Mouse (Mus musculus): ENCODE measurements around the gene Ciao2a. TPM values are rescaled to one million over a fixed set of nuclear protein-coding genes. Genes with fewer than 3 reads are reported as not detected.

Gene Ciao2a
- total RNA-seq, 2 experiments from 2014 or later = 31.2 to 32.1 TPM

DNA sequence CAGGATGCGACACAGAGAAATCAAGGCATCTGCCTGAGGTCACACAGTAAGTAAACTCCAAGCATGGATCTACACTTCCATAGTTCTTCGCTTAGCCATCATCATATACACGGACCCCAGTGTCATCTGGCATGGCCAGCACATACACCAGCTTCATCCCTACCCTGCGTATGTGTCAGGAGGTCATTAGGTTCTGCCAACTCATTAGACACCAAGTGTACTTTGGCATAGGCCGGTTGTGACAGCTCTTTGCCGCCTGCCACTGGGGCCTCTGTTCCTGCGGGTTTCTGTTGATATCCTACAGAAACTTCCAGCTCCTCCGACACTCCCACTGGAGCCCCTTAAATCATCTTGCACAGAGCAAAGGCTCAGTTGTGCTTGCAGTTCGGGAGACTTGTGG, 27.6 kb downstream of the Ciao2a start:
- intact Hi-C loops (cut with DNase I) = no loop called here
- no peak for DNase-seq (ENCODE audit: low spot score in 2 of 2)

DNA sequence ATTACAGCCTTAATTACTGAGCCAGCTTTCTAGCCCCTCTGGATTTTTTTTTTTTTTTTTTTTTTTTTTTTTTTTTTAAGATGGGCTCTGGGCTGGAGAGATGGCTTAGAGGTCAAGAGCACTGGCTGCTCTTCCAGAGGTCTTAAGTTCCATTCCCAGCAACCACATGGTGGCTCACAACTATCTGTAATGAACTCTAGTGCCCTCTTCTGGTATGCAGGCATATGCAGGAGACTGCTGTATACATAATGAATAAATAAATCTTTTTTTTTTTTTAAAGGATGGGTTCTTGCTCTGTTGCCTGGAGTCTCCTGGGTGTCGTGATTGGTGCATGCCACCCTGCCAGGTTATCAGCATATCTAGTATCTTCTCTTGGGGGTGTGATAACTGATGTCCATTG, 29.1 kb downstream of the Ciao2a start:
- intact Hi-C loops (cut with DNase I) = loop anchor here (5.0 kb wide), 1 partner anchor 82 kb away; no protein-coding TSS in a partner anchor
- DNase-seq (ENCODE audit: low spot score in 2 of 2) = no peak

DNA sequence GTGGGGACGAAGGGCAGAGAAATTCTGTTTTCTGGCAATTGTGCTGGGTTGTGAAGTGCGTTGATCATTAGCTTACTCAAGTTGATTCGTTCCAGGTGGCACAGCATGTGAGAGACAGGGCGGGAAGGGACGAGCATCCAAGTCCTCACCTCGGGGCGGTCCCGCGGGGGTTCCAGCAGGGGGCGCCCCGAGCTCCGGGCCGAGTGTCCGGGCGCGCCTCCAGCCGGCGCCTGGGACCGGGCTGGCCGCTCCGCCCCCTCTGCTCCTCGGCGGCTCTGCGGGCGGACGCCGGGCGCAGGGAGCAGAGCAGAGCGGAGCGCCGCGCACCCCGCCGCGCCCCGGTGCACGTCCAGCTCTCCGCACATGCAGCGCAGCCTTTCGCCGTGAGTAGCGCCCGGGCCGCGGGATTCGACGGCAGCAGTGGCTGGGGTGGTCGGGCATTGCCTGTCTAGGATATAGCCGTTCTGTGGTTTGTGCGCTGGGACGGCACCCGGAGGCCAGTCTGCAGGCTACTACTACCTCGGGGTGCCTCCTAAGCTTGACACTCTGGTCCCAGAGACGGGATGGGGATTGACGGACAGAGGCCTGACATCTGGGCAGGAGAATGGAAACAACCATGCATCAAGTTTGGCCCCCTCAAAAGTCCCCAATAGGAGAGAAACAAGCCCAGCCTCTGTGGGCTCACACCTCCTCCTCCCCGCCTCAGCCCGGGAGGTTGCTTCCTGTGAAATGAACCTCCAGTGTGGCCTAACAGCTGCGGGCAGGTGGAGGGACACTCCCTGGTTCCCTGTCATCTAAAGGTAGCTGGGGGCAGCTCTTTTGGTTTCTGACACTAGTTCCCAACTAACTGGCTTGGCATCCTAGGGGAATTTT, 31.8 kb downstream of the Ciao2a start, which contains the start of gene Dapk2:
Gene Dapk2, plus strand, starts transcription at position 266 of the 873 bp plus-strand sequence.
- intact Hi-C loops (cut with DNase I) = loop anchor here (5.0 kb wide), 1 partner anchor 79 kb away; no protein-coding TSS in a partner anchor
- peak; percentile 33 to 49 for DNase-seq (ENCODE audit: low spot score in 2 of 2)

DNA sequence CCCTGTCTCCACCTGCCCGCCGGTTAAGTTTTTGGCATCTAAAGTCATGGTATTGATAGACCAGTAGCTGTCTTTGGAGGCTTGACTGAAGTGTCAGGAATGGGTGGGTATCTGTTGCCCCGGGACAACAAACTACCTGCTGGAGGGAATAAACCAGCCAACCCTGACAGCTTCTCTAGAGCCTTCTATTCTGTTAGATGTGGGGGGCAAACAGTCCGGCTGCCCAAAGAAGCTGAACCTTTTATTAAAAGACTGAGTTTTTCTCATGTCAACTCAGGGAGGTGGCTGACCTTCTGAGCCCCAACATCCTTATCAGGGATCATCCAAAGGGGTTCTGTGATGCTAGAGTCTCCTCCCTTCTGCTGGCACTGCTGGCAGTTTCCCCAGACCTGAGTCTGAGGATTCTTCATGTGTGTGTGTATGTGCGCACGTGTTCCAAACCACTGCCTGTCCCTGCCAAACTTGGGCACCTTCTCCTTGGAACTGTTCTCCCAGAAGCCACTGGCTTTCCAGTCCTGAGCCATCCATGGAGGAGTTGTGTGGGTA, 32.5 kb downstream of the Ciao2a start:
- intact Hi-C loops (cut with DNase I) = loop anchor here (5.0 kb wide), 1 partner anchor 78 kb away; no protein-coding TSS in a partner anchor
- no peak for DNase-seq (ENCODE audit: low spot score in 2 of 2)

DNA sequence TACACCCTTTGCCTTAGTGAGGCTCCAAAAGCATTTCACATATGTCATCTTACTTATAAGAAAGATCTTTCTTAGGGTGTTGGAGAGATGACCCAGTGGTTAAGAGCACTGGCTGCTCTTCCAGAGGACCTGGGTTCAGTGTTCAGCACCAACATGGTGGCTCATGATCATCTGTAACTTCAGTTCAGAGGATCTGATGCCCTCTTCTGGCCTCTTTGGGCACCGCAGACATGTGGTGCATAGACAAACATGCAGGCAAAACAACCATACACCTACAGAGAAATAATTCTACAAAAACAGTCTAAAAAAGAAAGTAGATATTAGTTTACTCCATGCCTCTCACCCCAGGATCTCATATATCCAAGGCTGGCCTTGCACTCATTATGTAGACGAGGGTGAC, 33.7 kb downstream of the Ciao2a start:
- DNase-seq (ENCODE audit: low spot score in 2 of 2) = no peak
- intact Hi-C loops (cut with DNase I) = loop anchor here (5.0 kb wide), 1 partner anchor 47 kb away; no protein-coding TSS in a partner anchor

DNA sequence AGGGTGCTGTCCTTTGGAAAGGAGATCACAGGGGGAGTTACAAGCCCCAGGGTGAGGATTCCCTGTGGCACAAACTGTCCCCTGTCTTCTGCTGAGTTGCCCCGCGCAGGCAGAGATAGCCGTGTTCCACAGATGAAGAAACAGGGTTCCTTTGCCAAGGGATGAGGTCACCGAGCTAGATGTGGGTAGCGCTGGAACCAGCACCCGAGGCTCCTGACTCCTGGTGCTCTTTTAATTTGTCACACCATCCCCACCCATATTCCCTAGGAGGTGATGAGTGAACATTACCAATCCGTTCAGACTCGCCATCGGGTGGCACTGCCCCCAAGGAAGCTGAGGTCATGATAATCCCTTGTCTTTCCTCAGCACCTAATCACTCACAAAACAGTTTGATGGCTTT, 36.6 kb downstream of the Ciao2a start:
- DNase-seq (ENCODE audit: low spot score in 2 of 2) = no peak
- intact Hi-C loops (cut with DNase I) = loop anchor here (5.0 kb wide), 1 partner anchor 44 kb away; no protein-coding TSS in a partner anchor

DNA sequence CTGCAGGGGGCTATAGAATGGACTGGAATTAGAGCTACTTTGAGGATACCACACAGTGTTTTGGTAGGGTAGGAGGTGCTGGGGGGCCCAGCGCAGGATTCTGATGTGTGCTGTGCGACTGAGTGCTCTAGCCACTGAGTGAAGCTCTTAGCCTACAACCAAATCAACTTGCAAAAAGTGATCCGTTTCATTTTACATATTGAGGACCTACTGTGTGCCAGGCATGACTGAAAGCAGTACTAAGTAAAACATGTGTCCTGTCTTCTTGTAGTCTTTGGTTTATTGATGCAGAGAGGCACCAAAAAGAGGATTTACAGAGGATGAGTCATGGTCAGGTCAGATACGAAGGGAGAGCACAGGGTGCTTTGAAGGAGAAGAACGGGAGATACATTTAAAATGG, 40.8 kb downstream of the Ciao2a start:
- no peak for DNase-seq (ENCODE audit: low spot score in 2 of 2)
- intact Hi-C loops (cut with DNase I) = loop anchor here (5.0 kb wide), 1 partner anchor 80 kb away; no protein-coding TSS in a partner anchor

DNA sequence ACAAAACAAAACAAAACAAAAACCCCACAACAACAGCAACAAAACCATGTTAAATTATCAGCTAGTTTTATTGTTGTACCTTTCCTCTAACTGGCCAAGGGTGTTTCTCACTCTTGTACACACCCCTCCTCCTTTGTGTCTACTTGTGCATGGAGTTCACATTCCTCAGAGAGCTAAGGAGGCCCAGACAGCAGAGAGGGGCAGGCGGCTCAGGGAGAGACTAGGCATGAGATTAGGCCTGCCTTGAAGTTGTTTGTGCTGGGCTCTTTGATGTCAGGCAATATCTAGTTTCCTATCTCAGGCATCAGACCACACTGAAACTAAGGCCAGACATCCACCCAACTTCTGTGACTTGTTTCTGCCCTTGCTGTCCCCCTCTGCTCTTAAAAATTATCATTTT, 41.8 kb downstream of the Ciao2a start:
- no peak for DNase-seq (ENCODE audit: low spot score in 2 of 2)
- intact Hi-C loops (cut with DNase I) = loop anchor here (5.0 kb wide), 1 partner anchor 79 kb away; no protein-coding TSS in a partner anchor

DNA sequence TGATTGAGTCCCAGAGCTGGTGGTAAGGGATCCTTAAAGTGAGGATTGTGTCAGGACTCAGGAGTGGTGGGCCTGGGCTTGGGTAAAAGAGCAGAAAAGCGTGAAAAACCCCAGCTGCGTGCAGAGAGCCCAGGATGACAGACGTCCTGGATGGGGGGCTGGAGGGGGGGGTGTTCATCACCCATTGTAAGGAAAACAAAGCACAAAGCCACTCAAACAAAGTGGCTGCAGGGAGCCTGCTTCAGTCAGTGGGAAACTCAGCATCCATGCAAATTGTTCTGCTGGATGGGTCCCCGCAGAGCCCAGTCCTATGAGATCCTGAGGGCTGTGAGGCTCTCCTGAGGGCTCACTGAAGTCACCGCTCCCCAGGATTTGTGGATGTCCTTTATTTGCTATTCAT, 44.1 kb downstream of the Ciao2a start:
- intact Hi-C loops (cut with DNase I) = no loop called here
- no peak for DNase-seq (ENCODE audit: low spot score in 2 of 2)

DNA sequence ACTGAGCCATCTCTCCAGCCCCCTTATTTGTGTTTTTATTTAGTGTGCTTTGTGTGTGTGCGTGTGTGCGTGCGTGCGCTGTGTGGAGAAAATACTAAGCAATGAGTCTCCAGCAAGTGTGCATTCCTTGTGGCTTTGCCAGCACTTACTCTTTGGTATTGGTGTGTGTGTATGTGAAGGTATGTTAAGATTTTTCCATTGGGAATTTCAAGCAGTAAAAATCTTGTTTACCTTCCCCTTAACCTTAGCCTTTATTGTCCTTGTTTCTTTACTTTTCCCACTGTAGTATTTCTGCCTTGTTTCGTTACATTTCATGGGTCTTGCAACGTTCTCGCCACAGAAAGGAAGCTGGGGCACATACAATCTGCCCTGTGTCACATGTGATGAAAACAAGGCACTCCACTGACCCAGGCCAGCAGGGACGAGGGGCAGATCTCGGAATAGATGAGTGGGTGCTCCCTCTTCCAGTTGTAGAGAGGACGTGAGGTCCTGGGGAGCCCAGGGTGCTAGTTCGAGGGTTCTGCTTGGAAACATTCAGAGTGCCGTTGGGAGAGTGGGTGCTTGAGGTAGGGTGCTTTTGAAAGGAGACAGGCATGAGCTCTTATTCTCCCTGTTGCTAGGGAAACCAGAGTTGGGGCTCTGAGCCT, 45.0 kb downstream of the Ciao2a start:
- DNase-seq (ENCODE audit: low spot score in 2 of 2) = no peak
- intact Hi-C loops (cut with DNase I) = no loop called here

DNA sequence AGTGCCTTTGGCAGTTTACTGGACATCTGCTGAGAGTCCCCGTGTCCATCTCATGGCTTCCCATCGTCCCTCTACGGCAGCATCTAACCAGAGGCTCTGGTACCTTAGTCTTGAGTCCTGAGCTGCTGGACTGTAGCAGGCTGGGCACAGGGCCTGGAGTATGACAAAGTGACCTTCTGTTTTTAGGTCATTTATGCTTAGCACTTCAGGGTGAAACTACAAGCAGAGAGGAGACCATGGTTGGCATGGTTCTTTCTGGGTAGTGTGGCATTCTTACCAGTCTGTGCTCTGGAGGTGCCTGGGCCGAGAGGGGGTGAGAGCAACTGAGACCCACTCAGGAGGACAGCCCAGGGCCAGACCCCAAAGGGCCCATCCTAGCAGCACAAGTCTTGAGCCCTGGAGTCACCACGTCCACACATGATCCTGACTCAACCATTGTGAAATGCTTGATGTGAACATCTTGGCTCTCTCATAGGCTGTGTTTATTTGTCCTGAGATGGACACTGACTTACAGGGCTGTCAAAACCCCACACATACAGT, 47.0 kb downstream of the Ciao2a start:
- no peak for DNase-seq (ENCODE audit: low spot score in 2 of 2)
- intact Hi-C loops (cut with DNase I) = no loop called here

DNA sequence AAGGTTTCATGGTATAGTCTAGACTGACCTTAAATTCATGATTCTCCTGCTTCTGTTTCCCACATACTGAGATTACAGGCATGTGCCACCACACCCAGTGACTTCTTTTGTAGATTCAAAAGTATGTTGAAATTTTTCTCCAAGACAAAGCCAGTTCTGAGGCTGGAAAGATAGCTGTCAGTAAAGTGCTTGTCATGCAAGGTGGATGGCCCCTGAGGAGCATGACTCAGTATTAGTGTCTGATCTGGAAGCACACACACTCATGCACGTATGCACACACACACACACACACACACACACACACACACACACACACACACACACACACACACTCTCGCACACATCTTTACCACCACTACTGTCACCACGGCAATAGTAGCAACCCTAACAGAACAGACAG, 48.6 kb downstream of the Ciao2a start:
- intact Hi-C loops (cut with DNase I) = no loop called here
- no peak for DNase-seq (ENCODE audit: low spot score in 2 of 2)

DNA sequence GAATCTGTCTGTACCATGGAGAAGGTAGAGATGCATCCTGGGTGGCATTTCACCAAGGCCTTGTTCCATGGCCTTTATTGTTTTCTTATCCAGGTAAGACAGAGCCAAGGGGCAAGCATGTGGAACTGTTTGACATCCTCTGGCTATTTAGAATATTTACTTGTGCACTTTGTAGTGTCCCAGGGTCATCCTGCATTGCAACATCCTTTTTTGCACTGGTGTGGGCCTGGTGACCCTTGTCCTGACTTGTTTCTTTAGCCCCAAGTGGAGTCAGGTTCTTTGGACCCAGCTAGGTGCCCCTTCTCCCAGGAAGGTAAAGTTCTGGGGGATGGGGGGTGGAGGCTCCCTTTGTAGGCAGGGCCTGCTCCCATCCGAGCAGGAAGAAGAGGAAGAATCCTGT, 51.6 kb downstream of the Ciao2a start:
- DNase-seq (ENCODE audit: low spot score in 2 of 2) = no peak
- intact Hi-C loops (cut with DNase I) = no loop called here

DNA sequence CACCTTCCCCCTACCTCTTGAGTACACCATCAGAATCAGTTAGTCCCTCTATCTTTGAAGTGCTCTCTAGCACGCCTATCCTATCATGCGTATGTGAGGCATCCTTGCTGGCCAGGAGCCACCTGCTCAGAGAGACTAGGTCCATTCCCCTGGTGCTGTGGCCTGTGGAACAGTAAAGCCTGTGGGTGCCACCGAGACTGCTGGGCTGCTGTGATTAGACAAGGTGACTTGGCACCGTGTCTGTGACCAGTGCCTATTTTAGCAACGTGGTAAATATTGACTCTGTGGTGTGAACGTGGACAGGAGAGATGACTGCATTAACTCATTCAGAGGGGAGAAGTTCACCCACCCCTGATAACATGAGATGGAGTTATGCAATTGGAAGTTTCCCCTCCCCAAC, 53.4 kb downstream of the Ciao2a start:
- DNase-seq (ENCODE audit: low spot score in 2 of 2) = no peak
- intact Hi-C loops (cut with DNase I) = no loop called here

DNA sequence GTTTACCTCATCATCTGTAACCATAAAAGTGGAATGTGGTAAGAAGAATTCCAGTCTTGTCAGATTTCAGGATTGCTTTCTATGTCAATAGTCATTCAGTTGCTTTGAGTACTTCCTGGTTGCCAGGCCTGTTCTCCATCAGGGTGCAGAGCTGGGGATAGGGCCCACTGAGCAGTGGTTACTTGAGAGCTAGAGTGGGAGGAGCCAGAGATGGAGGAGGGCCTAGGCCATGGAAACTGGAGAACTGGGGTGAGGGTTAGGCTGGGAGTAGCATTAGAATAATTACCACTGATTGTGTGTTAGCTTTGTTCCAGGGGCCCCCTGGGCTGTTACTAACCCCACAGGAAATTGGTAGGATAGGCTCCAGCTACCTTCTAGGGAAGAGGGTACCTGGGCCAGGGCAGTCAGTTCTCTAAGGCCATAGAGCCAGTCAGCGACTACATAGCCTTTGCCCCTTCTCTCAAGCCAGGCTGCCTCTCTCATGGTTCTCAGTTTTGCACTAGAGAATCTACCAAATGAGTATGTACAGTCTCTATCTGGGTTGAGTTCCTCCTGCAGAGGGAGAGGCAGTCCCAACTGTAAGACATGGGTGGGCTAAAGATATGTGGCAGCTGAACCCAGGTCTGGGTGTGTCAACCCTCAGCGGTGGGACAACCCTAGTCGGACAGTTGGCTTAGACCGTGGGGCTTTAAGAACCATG, 54.9 kb downstream of the Ciao2a start:
- no peak for DNase-seq (ENCODE audit: low spot score in 2 of 2)
- intact Hi-C loops (cut with DNase I) = no loop called here

DNA sequence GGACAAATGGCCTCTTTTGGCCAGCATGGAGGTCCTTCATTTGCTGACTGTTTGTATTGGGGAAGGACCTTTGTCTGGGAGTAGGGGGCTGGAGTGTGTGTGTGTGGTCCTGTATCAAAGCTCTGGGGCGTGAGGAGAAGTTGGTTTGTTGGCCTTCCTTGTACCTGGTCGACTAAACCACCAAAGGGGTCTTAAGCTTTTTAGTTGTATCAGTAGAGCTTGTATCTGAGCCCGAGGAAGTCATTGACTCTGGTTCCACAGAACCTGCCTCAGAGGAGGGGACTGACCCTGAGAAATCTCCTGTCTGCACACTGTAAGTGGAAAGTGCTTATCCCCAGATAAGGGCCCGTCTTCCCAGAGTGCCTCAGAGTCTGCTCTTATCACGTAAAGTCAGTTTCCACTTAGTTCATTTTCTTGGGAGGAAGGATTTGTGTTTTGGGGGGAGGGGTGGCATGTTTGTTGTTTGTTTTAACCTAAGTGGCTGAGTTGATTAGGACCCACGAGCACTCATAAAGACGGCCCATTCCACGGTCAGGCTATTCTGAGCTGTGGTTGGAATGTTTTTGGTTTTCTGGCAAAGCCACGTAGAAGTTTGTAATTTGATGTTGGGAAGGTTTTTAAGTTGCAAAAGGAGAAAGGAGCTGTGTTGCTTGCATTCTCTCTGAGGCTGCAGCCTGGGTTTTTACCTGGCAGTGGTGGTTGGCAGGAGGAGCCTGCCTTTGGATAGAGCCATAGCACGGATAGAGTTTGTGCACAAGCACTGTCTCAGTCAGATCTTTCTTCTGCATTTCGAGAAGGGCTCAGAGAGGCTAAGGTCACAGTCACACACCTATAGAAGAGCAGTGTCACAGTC, 55.6 kb downstream of the Ciao2a start:
- no peak for DNase-seq (ENCODE audit: low spot score in 2 of 2)
- intact Hi-C loops (cut with DNase I) = no loop called here

DNA sequence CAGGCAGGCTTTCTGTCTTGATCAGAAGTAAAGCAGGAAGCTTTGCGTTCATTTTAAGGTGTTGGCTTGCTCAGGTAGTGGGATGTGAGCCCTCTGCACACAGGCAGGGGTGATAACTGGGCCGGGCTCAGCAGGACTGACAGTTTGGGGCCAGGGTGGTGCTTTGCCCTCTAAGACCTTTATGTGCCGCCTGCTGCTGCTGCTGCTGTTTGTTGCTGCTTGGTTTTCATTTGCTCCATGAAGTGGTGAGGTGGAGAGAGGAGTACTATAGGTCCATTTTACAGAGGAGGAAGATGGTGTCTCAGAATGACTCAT, 56.2 kb downstream of the Ciao2a start:
- intact Hi-C loops (cut with DNase I) = no loop called here
- DNase-seq (ENCODE audit: low spot score in 2 of 2) = no peak

DNA sequence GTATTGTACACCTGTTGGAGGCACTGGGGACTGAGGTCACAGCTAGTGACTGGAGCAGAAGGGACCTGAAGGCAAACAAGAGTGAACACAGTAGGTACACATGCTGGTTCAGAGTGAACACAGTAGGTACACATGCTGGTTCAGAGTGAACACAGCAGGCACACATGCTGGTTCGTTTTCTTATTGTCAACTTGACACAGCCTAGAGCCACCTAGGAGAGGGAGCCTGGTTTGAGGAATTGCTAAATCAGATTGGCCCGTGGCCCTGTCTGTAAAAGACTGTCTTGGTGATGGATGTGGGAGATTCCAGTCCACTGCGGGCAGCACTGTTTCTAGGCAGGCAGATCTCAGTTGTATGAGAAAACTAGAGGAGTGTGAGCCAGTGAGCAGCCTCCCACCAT, 56.6 kb downstream of the Ciao2a start:
- no peak for DNase-seq (ENCODE audit: low spot score in 2 of 2)
- intact Hi-C loops (cut with DNase I) = no loop called here

DNA sequence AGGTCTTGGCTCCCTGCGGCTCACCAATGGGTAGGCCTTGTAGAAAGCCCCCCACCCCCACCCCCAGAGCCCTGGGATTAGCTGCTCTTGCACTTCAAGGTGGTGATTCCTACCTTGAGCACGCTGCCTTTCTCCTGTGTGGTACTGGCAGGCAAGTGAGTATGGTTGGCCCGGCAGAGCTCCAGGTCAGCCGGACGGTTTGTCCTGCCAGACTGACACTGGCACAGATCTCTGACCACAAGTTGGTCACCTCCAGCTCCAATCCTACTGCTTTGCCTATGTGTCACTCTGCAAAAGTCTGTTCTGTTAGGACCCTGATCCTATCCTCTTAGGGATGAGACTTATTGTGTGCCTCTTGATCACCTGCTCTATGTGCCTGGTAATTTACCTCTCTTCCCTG, 58.2 kb downstream of the Ciao2a start:
- intact Hi-C loops (cut with DNase I) = no loop called here
- DNase-seq (ENCODE audit: low spot score in 2 of 2) = no peak

All from left cerebral cortex, postnatal 25 days (tissue).